Mouse (Mus musculus): ENCODE data around the gene Slco1b2.
"Not testable (repeated sequence)": the region's sequence is repeated elsewhere in the genome, so short reads cannot be mapped to it uniquely, and the experiment has no call there.

Slco1b2 gene

DNA sequence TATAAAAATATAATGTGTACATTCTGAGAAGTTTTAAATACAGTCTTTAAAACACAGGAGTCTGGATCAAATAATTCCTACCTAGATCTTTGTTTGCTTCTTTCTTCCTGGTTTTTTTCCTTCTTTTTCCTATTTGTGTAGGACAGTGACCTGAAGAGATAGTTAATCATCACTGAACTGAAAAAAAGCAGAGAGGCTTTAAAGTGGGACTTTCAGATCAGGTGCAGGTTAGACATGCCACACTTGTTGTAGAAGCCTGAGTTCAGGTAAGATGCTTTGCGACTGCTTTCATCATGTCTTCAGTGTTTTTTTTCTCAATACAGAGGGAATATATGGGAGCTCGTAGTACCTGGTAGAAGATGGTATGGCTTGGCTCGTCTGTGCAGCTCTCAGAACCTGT, at the start of gene Slco1b2:
Gene Slco1b2, plus strand, starts transcription at position 228 of the 400 bp plus-strand sequence.
- DNase-seq (ENCODE audit: low read depth, low spot score): no peak

DNA sequence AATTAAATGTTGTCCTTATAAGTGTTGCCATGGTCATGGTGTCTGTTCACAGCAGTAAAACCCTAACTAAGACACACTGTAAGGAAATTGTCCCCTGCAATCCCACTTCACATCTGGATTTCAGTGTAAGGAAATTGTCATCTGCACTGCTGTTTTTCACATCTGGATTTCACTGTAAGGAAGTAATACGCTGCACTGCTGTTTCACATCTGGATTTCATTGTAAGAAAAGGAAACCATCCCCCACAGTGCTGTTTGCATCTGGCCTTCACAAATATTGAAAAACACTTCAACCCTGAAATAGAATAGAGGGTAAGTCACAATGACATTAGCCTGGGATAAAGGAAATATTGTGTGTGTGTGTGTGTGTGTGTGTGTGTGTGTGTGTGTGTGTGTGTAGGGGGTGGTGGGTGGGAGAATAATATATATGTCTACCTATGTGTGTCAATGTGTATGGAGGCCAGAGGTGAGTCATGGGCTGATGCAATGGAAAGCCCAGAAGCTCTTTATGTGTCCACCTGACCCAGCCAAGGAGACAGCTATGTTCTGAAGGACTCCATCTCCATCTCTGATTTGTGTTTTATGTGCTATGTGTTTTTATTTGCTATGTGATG, 44.4 kb upstream of the Slco1b2 start:
- no peak for DNase-seq (ENCODE audit: low read depth, low spot score)

DNA sequence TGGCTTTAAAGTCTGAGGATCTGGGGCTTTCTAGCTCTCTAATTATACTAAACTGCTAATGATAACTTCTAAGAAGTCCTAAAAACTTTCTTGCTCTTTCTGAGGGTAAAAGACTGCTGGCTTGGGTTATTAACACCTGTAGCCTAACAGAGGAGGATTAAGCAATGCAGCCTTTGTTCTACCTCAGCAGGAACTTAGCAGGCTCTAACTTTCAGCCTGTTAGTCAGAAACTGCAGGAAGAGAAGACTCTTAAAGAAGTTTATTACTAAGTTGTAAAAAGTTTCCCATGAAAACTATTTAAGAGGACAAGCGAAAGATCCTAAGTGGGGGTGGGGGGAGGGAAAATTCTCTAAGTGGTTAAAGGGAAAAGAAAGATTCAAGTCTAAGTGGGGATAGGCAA, 39.3 kb upstream of the Slco1b2 start:
- no peak for DNase-seq (ENCODE audit: low read depth, low spot score)

DNA sequence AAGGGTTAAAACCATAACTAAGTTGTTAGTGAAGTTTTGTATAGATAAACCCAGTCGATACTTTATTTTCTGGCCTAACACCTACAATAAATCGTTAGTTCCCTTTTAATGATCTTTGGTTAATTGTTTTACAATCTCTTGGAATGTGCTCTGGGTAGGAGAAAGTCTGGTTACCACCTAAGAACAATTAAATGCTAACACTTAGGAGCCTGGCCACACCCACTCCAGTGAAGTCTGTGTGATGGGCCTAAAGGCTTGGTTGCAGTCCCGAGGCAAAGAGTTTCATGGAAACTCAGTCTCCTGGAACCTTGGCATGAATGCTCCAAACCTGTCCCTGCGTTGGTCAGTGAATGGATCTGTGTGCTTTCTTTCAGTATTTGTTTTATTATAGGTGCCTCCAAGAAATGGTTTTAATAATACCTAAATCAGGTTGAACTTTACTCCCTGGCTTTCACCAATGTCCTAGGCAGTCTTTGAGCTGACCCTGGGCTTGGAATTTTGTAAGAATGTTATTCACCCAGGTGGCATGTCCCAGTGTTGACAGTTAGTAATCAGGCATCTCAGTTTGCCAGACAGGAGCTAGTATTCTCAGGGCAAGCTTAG, 38.6 kb upstream of the Slco1b2 start:
- DNase-seq (ENCODE audit: low read depth, low spot score): not testable (repeated sequence)

DNA sequence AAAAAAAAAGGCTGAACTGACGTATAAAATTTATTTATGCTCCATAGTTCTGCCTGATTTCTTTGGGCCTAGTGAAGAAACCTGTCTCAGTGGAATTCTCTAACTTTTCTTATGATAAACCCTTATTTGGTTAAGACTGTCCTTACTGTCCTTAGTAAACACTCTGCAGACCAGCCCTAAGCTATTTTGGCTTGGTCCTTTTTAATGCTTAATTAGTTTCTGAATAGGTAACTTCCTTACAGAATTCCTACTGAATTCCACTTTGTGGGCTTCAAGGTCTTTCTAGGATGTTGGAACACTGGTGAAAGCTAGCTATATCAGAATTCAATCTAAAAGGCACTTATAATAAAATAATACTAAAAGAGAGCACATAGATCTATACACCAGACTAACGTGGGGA, 33.2 kb upstream of the Slco1b2 start:
- no peak for DNase-seq (ENCODE audit: low read depth, low spot score)

DNA sequence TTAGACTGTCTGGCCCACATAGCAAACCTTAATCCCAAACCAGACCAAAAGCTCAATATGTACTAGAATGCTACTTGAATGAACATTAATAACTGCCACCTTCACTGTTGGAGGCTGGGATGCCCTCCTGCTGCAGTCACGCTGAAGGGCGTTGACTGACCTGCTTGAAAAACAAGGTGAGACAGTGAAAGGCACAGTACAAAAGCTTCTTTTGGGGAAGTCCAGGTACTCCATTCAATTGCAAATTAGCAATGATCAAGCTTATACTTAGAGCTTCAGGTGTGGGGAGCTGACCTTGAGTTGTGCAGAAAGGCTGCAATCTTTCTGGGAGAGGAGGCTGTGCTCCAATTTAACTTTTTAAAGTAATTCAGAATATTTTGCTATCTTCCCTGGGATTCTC, 32.3 kb upstream of the Slco1b2 start:
- DNase-seq (ENCODE audit: low read depth, low spot score): no peak

DNA sequence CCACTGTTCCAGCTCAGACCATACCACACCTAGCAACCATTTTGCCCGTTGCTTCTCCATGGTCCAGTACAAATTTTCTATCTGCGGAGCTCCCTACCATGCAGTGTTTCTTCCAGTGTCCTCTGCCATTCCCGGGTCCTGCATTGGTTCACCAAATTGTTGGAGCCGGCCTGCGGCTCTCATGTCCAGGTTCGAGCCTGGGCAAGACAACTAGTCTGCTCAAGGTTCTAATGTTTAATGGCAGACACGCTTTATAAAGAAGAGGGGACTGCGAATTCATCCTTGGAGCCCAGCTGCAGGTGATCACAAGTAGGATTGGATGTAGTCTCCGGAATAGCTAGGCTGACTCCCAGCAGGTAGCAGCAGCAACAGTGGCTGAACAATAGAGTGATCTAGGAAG, 28.4 kb upstream of the Slco1b2 start:
- no peak for DNase-seq (ENCODE audit: low read depth, low spot score)

DNA sequence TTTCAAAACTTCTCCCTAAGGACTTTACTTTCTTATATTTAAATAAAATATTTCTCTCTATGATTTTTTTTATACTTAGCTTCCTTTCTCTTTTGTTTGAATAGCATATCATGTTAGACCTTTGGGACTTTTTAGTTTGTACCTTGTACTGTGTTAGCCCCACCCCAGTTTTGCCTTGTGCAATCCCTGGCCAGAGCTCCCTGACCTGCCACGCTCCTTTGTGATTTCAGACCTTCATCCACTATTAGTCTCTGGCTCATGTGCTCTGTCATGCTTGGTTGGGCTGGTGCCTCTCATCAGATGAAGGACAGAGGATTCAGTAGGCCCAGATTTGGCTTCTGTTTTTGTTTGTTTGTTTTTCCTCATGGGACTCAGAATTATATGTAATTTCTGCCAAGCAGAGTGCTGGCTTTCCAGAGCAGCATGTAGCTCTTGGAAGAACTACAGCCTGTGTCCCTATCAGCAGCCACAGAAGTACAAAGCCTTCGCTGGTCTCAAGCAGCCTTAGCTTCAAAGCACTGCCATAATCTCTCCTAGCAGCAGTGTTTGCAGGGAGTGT, 18.5 kb upstream of the Slco1b2 start:
- no peak for DNase-seq (ENCODE audit: low read depth, low spot score)

DNA sequence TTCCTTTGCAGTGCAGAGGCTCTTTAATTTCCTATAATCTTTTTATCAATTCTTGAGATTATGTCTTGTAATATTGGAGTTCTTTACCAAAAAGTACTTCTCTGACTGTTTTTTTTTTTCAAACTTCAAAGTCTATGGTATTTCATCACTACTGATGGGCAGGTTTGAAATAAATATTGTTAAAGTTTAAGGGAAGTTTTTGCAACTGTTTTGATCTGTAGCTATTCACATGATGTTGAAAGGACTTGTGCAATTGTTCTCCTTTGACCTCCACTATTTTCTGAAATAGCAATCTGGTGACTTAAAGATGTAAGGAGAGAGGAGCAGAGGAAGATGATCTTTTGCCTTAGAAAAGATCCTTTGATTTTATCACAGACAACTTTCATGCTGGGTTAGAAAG, 15.3 kb upstream of the Slco1b2 start:
- DNase-seq (ENCODE audit: low read depth, low spot score): no peak

DNA sequence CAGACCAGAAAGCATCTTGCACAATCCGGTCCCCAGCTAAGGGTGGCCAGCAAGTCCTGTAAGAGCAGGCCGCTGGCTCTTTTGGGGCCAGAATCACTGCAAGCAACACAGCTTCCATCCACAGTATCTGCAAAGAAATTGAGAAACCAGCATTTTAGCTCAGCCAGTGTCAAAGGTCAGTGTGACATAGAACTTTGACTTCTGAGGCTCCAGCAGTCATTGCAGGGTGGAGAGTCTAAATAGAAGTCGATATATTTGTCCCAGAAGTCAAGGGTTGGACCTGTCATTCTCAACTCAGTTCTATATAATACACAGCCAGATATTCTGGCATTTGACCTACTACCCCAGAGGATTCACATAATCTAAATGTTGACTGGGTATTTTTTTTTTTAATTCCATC, 14.0 kb upstream of the Slco1b2 start:
- no peak for DNase-seq (ENCODE audit: low read depth, low spot score)

DNA sequence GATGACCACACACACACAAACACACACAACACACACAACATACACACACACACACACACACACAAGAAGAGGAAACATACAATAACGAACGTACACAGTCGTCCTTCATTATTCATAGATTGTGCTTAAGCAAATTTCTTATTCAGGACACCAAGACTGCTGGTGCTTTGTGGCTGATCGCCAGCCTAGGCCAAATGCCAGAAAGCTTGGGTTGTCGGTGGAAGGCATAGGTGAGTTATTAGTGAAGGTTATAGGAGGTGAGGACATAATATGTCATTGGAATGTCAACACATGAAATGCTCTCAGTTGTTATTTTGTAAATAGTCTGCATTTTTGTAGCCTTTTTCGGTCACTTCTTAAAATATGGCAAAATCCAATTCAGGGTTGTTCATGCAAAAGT, 3.6 kb downstream of the Slco1b2 start:
- no peak for DNase-seq (ENCODE audit: low read depth, low spot score)

DNA sequence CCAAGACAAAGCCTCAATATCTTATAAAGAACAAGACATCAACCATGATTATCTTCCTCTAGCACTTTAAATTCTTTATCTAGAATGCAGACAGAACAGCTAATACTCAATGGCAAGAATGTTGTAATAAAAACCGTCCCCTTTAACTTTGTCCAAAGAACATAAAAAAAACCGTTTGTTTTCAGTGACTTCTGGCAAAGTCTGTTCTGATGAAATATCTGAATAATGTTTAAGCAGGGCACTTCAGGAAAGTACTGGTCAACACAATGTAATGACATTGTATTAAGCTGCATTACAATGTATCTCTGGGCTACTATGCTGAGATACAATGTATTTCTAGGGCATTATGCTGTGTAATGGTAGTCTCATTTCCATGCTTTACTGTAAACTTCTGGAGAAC, 5.9 kb downstream of the Slco1b2 start:
- DNase-seq (ENCODE audit: low read depth, low spot score): no peak

DNA sequence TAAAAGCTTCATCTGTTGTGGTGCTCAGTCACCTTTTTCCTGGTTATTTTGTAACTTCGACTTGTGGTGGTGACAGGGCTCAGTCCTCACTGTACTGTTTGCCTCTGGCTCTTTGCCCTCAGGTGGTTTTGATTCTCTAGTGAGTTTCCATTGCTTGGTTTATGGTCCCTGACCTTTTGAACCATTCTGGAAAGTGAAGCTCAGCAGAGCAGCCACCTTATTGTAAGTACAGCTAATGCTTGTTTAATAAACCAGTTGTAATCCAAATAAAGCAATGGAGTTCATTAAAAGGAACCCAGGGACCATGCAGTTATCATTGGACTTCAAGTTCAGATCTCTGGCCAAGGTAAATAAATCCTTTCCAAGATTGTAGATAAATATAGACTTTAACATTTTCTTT, 11.3 kb downstream of the Slco1b2 start:
- no peak for DNase-seq (ENCODE audit: low read depth, low spot score)

DNA sequence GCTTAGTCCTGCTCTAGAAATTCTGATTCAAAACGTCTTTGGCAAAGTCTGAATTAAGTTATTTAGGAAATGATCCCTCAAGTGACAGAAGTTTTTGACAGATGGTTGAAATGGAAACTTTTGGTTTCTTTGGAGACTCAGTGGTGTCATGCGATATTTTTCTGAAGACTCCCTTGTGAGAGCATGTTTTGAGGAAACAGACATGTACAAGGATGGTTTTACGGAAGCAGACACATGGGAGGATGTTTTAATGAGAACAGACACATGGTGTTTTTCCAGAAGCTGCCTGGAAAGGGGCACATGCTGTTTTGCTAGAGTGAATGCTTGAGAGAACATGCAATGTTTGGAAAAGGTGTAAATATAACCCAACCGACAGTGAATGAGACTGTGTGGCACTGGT, 57.7 kb downstream of the Slco1b2 start:
- DNase-seq (ENCODE audit: low read depth, low spot score): no peak

DNA sequence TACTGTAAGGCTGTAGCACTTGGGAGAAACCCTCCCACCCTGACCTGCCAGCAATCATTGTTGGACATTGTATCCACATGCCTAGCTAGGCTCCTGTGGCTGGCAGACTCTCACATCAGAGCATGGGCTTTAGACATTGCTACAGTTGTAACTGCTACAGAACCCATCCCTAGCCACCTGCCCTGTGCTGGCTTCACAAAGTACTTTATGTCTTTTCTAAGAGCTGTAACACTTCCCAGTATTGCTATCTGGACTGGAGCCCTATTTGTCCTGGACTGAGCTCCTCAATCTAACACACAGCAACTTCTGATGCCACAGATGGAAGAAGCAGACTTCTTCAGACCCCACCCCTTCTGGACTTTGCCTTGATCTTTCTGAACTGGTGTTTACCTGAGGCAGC, 61.9 kb downstream of the Slco1b2 start:
- DNase-seq (ENCODE audit: low read depth, low spot score): no peak

Measured in telencephalon, adult 2 months (tissue).